Mouse (Mus musculus) heart, adult 2 months (tissue): ENCODE measurements around the gene Nit1.

Experiments
- CTCF ChIP-seq: fragments of 200-600 bp; IDR thresholded peaks from 2 replicates; pipeline ENCODE4 v1.8.1; 2022; ENCODE audit warnings: antibody characterized with exemption, mild to moderate bottlenecking, moderate library complexity
- POLR2A ChIP-seq: fragments of 200-500 bp; IDR thresholded peaks from 2 replicates; pipeline ENCODE4 v1.6.1; 2011; ENCODE audit warnings: mild to moderate bottlenecking, low read depth, low read length, control low read depth; ENCODE audit not compliant: insufficient read depth

GRCm38 (mm10) chr1:171328839-171329432, 16.5 kb downstream of the Nit1 start, which contains the start of gene Dedd:
- TF ChIP-seq CTCF (no peak; the same call in 1 of the 2 replicates), POLR2A (peak; percentile 72)
